Mouse (Mus musculus) lung, adult 2 months (tissue): Measurements from ENCODE around the gene Cdk9.

Experiments
- CTCF ChIP-seq: fragments of 200-500 bp; IDR thresholded peaks from 2 replicates; pipeline ENCODE4 v1.5.1; 2011; ENCODE audit warnings: mild to moderate bottlenecking, low read length, control low read depth; ENCODE audit not compliant: insufficient read depth
- POLR2A ChIP-seq: fragments of 200-500 bp; IDR thresholded peaks from 2 replicates; pipeline ENCODE4 v1.6.1; 2011; ENCODE audit warnings: low read depth, mild to moderate bottlenecking, control low read depth, low read length, borderline replicate concordance; ENCODE audit errors: extremely low read depth

- TF ChIP-seq CTCF (no peak), POLR2A (no peak)
These were observed 35.2 kb downstream of the Cdk9 start for GRCm38 (mm10) chr2:32677683-32678082.
